Comparison of ENCODE assay signal across 10 mouse cellular contexts in the genomic region with DNA sequence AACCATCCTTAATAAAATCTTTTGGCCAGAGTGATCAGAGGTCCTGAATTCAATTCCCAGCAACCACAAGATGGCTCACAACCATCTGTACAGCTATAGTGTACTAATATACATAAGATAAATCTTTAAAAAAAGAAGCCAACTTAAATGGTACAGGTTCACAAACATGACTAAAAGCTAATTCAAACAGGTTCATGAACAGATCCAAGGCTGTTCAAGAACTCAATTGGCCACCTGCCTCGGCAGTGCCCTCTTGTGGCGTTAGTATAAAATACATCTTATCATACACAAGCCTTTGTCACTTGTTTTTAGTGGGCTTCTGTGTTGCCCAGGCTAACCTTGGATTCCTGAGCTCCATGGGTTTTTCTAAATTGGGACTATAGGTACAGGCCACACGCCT. TPM values are rescaled to one million over a fixed set of nuclear protein-coding genes. Genes with fewer than 3 reads are reported as not detected.
DNase-seq lines count a peak whose midpoint lies in the region; ATAC-seq and TF ChIP-seq lines count a peak whose summit lies in the region.
"Had no signal": no experiment of that assay in that cellular context is flagged by ENCODE, and none has a peak within 500 bp of the region (broad histone marks: within the 10 kb centered on the region; RNA-seq: fewer than 3 reads in every experiment).

No protein-coding gene starts in this region.

- H3K9ac ChIP-seq in hindbrain, embryonic 11.5 days (ENCODE audit: low read depth, low read length) = no peak overlapping the region
- no peak overlapping the region for H3K9ac ChIP-seq in hindbrain, embryonic 12.5 days
- H3K9ac ChIP-seq: limb, embryonic 13.5 days had no signal

- H3K4me3 ChIP-seq in hindbrain, embryonic 11.5 days (ENCODE audit: low read depth, low read length) = no peak overlapping the region
- H3K4me3 ChIP-seq in hindbrain, embryonic 12.5 days = no peak overlapping the region
- no peak overlapping the region for H3K4me3 ChIP-seq in cortical plate, adult 2 months (ENCODE audit: insufficient read depth, low read length)
- H3K4me3 ChIP-seq: erythroblast, embryonic 14.5 days; limb, embryonic 13.5 days had no signal

- CTCF ChIA-PET in Patski (lab: Charles Lee) = interaction anchor here (1.0 to 2.6 kb wide), 6 partner anchors 8 to 1302 kb away, joined by 3 to 13 read pairs (median 6); no protein-coding TSS in a partner anchor

- ATAC-seq in hindbrain, embryonic 11.5 days (ENCODE audit: low FRiP score) = no peak
- no peak for ATAC-seq in hindbrain, embryonic 12.5 days (ENCODE audit: low FRiP score)
- no peak for ATAC-seq in Patski
- peak; percentile 22; the same call in 1 of the 2 replicates for ATAC-seq in neutrophil, adult 5-6 weeks (ENCODE audit: extremely low read depth, insufficient number of reproducible peaks, low FRiP score, poor library complexity, severe bottlenecking)

- 13% methylated on average over 3 of the region's 3 CpGs for WGBS in hindbrain, embryonic 11.5 days
- WGBS in hindbrain, embryonic 12.5 days = 15% methylated on average over 3 of the region's 3 CpGs

- no peak overlapping the region for H3K4me2 ChIP-seq in hindbrain, embryonic 11.5 days (replicated peaks; ENCODE audit: low read depth, low read length)
- H3K4me2 ChIP-seq in hindbrain, embryonic 12.5 days (replicated peaks) = no peak overlapping the region
- H3K4me2 ChIP-seq: limb, embryonic 13.5 days had no signal

- no peak for TF ChIP-seq POLR2A in cortical plate, adult 2 months (IDR thresholded peaks at IDR 0.05; ENCODE audit: extremely low read depth, insufficient read depth, low read length)

- H3K4me1 ChIP-seq in hindbrain, embryonic 11.5 days (replicated peaks; ENCODE audit: control insufficient read depth, insufficient read depth, low read length) = no peaks in the 10 kb centered on the region
- peaks cover 12% of the 10 kb centered on the region; the same call in 1 of the 2 replicates for H3K4me1 ChIP-seq in hindbrain, embryonic 12.5 days
- 0 out of 2 replicates have a peak, but pooled peaks cover 2% of the 10 kb centered on the region for H3K4me1 ChIP-seq in cortical plate, adult 2 months (ENCODE audit: control insufficient read depth, insufficient read depth, low read length)

- in situ Hi-C loops in Patski (cut with MboI; ENCODE audit: low pct_unique_long_range_greater_than_20kb) = no loop called here

- no peaks in the 10 kb centered on the region for H3K36me3 ChIP-seq in hindbrain, embryonic 11.5 days (ENCODE audit: control insufficient read depth, insufficient read depth, low read length)
- H3K36me3 ChIP-seq in hindbrain, embryonic 12.5 days = peaks cover 13% of the 10 kb centered on the region

- H3K27ac ChIP-seq in hindbrain, embryonic 11.5 days (ENCODE audit: low read depth, low read length) = no peak overlapping the region
- no peak overlapping the region for H3K27ac ChIP-seq in hindbrain, embryonic 12.5 days
- H3K27ac ChIP-seq in cortical plate, adult 2 months (ENCODE audit: insufficient read depth, low read length) = no peak overlapping the region
- H3K27ac ChIP-seq: limb, embryonic 13.5 days had no signal

- no peaks in the 10 kb centered on the region for H3K27me3 ChIP-seq in hindbrain, embryonic 11.5 days (ENCODE audit: control insufficient read depth, insufficient read depth, low read length)
- H3K27me3 ChIP-seq in hindbrain, embryonic 12.5 days = no peaks in the 10 kb centered on the region
- H3K27me3 ChIP-seq in Patski = no peaks in the 10 kb centered on the region
- H3K27me3 ChIP-seq: limb, embryonic 13.5 days had no signal

- POLR2A ChIA-PET in Patski (lab: Charles Lee) = no interaction called here

- peak; percentile 85 for DNase-seq in hindbrain, embryonic 11.5 days (ENCODE audit: low spot score)
- peak; percentile 83 for DNase-seq in B cell, adult 2 months
- no peak for DNase-seq in Patski (ENCODE audit: low read depth, low spot score)
- DNase-seq in kidney, postnatal 4 days = peak; percentile 65 to 75
- peak; percentile 48 for DNase-seq in yolk sac, embryonic 10.5 days (ENCODE audit: low spot score)

- H3K9me3 ChIP-seq in hindbrain, embryonic 11.5 days (ENCODE audit: control insufficient read depth, low read length) = no peaks in the 10 kb centered on the region
- H3K9me3 ChIP-seq in hindbrain, embryonic 12.5 days (replicated peaks) = no peaks in the 10 kb centered on the region
- H3K9me3 ChIP-seq: limb, embryonic 13.5 days had no signal

- peak; percentile 86 for TF ChIP-seq CTCF in Patski (IDR thresholded peaks at IDR 0.05)
- TF ChIP-seq CTCF in cortical plate, adult 2 months (IDR thresholded peaks at IDR 0.05; ENCODE audit: extremely low read depth, insufficient read depth, low read length) = peak; percentile 70

RNA-seq across cellular contexts. Expression of gene Eif1, which starts 3.9 kb away (rescaled TPM):
- 1,709 and 1,853 TPM in 2 replicates for polyA plus RNA-seq in hindbrain, embryonic 11.5 days (2014; fragmentation: Nextera tagmentation; extraction: Ambion mirVana)
- polyA plus RNA-seq in hindbrain, embryonic 12.5 days (2016; fragmentation: Nextera tagmentation; extraction: Ambion mirVana) = 1,343 and 1,447 TPM in 2 replicates
- polyA plus RNA-seq in Patski (2021) = 674 TPM
- 534 and 549 TPM in 2 replicates for polyA plus RNA-seq in cortical plate, adult 2 months (2012; rRNA removed)
- total RNA-seq in neutrophil, adult 5-6 weeks (2017) = 734 and 752 TPM in 2 replicates

RNA-seq across cellular contexts. Expression of gene Gast, which starts 10.6 kb away (rescaled TPM):
- 1.1 TPM in 1 of 2 replicates, not detected in the other for polyA plus RNA-seq in hindbrain, embryonic 11.5 days (2014; fragmentation: Nextera tagmentation; extraction: Ambion mirVana)
- 0.89 TPM in 1 of 2 replicates, not detected in the other for polyA plus RNA-seq in hindbrain, embryonic 12.5 days (2016; fragmentation: Nextera tagmentation; extraction: Ambion mirVana)
- polyA plus RNA-seq in Patski (2021) = not detected
- polyA plus RNA-seq in cortical plate, adult 2 months (2012; rRNA removed) = 0.33 TPM in 1 of 2 replicates, not detected in the other
- not detected in 2 replicates for total RNA-seq in neutrophil, adult 5-6 weeks (2017)
- polyA plus RNA-seq: limb, embryonic 13.5 days had no signal

RNA-seq across cellular contexts. Expression of gene Hap1, which starts 32.4 kb away (rescaled TPM):
- polyA plus RNA-seq in hindbrain, embryonic 11.5 days (2014; fragmentation: Nextera tagmentation; extraction: Ambion mirVana) = 12.0 and 12.8 TPM in 2 replicates
- polyA plus RNA-seq in hindbrain, embryonic 12.5 days (2016; fragmentation: Nextera tagmentation; extraction: Ambion mirVana) = 53.7 and 58.0 TPM in 2 replicates
- 23.9 TPM for polyA plus RNA-seq in Patski (2021)
- polyA plus RNA-seq in cortical plate, adult 2 months (2012; rRNA removed) = 76.5 and 83.3 TPM in 2 replicates
- 0.70 and 0.74 TPM in 2 replicates for total RNA-seq in neutrophil, adult 5-6 weeks (2017)

RNA-seq across cellular contexts. Expression of gene Krt42, which starts 53.9 kb away (rescaled TPM):
- polyA plus RNA-seq in hindbrain, embryonic 11.5 days (2014; fragmentation: Nextera tagmentation; extraction: Ambion mirVana) = not detected in 2 replicates
- polyA plus RNA-seq in hindbrain, embryonic 12.5 days (2016; fragmentation: Nextera tagmentation; extraction: Ambion mirVana) = not detected in 2 replicates
- 0.08 TPM for polyA plus RNA-seq in Patski (2021)
- polyA plus RNA-seq in cortical plate, adult 2 months (2012; rRNA removed) = not detected in 2 replicates
- total RNA-seq in neutrophil, adult 5-6 weeks (2017) = not detected in 2 replicates
- polyA plus RNA-seq: limb, embryonic 13.5 days had no signal
